Mouse (Mus musculus) heart, adult 11 months (tissue): ENCODE data around the gene Myo5a.

Experiments used
- DNase-seq: peaks from one replicate; pipeline ENCODE4 v3.0.0; 2022

Myo5a gene

DNA sequence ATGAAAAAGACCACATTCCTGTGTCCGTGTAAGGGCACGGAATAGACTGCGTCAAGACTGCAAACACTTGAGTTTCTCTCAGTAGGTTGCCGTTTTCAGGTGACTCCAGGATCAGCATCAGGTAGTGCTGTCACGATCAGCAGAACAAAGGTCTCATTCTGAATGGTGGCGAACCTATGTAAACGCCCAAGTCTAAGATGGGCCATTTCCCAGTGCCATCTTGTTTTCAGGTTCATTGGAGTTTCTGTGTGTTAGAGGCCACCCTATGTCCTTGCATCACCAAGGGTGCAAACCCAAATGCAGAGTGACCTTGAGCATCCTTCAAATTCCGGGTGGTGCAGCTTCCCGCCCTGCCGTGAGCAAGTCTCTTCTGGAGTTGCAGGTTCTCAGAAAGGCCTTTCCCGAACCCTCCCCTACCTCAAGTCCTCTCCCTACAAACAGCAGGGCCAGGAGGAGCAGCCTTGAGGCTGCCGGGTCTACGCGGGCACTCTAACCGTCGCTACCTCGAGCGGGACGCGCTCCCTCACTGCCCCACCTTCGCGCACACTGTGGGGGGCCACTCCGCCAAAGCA is at the start of gene Myo5a:
Myo5a (plus strand) TSS at position 559 of the 572 bp plus-strand sequence.
- DNase-seq: no peak

GRCm38 (mm10) chr9:75022546-75022945 is 48.3 kb upstream of the Myo5a start:
- DNase-seq: no peak

DNA sequence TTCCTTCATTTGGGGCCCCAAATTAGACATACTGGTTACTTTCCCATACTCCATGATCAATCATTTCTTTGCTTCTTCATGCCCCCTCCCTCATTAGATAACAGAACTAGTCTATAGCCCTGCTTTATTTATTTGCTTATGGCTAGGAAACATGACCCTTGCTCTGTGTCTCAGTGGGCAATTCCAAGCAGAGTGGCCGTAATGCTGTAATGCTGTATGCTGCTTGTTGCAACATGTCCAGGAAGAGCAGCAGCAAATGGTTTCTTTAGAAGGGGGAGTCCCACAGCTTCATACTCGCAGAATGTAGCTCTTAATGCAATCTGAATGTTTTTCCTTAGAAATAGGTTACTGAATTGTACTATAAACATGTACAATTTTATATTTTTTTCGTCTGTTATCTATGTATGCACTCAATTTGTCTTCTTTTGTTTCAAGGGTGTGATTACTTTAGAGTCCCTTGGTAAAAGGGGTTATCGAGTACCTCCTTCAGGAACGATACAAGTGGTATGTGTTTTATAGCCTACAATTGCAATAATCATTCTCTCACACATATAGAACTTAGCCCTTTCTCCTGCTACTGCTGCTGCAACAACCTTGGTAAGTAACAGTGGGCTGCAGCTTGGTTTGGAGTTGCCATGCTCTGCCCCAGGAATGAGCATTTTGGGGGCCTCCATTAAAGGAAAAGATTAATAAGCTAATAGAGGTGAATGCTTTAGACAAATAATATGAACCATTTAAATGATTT is 47.5 kb upstream of the Myo5a start:
- peak; percentile 46 for DNase-seq

DNA sequence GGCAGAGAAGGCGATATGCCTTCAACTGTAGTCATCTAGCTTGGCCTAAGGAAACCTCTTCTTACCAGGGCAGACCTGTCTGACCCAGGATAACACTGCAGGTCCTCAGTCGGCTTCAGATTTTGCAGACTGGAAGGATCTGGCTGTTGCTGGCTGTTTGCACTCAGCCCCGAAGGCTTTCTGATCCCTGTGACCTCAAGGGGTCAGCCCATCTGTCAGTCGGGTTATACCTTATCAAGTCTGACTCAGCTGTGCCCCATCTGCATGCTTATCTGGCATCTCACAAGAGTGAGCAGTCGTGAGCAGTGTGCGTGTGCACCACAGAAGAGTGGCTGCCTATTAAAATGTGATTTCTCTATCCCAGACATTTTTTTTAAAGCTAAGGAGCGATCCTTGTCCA is 46.7 kb upstream of the Myo5a start:
- DNase-seq: peak; percentile 87

GRCm38 (mm10) chr9:75025689-75026088 is 45.1 kb upstream of the Myo5a start:
- peak; percentile 44 for DNase-seq

DNA sequence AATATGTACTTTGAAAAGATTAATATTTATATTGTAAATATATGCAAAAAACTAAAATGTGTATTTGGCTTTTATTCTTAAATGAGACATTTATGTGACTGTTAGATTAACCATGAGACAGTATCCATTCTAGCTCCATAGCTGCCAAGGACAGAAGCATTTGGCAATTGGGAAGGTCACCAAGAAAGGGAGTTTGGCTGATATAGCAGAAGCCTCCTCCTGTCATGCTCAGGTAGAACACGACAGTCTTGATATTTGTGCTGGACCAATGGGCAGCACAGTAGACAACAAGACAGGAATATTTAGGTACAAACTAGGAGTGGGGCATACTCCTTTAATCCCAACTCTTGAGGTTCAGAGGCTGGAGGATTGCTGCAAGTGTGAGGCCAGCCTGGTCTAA is 38.4 kb upstream of the Myo5a start:
- peak; percentile 64 for DNase-seq

DNA sequence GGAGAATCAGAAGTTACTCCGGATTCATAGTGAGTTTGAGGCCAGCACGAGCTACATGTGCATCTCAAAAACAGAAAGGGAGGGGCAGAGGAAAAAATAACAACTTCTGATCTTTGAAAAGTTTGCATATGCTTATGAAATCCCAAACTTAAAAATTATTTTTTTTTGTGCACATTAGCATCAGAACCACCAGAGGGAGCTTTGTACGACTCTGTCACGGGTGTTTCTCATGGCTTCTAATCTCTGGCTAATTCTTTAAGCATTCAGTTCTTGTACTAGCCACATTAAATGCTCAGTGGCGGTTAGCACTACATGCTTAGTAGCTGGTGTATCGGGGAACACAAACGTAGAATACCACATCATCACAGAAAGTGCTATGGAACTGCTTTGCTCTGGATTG is 37.7 kb upstream of the Myo5a start:
- DNase-seq: no peak

GRCm38 (mm10) chr9:75034691-75035090 is 36.1 kb upstream of the Myo5a start:
- DNase-seq: peak; percentile 76

DNA sequence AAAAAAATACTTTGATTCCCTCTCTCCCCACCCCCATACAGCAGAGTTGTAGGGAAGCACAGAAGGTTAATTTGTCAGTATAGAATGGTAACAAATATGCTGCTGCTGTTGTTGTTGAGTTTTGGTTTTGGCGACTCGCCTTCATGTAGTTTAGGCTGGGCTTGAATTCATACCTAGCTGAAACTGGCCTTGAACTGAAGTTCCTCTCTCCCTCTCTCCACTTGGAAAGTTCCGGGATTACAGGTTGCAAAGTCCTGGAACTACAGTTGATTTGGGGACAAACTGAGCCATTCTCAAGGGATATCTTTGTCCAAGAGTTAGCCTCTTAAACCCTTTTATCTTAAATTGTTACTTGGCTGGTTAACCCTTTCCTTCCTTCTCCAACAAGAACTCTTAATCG is 34.9 kb upstream of the Myo5a start:
- peak; percentile 27 for DNase-seq

DNA sequence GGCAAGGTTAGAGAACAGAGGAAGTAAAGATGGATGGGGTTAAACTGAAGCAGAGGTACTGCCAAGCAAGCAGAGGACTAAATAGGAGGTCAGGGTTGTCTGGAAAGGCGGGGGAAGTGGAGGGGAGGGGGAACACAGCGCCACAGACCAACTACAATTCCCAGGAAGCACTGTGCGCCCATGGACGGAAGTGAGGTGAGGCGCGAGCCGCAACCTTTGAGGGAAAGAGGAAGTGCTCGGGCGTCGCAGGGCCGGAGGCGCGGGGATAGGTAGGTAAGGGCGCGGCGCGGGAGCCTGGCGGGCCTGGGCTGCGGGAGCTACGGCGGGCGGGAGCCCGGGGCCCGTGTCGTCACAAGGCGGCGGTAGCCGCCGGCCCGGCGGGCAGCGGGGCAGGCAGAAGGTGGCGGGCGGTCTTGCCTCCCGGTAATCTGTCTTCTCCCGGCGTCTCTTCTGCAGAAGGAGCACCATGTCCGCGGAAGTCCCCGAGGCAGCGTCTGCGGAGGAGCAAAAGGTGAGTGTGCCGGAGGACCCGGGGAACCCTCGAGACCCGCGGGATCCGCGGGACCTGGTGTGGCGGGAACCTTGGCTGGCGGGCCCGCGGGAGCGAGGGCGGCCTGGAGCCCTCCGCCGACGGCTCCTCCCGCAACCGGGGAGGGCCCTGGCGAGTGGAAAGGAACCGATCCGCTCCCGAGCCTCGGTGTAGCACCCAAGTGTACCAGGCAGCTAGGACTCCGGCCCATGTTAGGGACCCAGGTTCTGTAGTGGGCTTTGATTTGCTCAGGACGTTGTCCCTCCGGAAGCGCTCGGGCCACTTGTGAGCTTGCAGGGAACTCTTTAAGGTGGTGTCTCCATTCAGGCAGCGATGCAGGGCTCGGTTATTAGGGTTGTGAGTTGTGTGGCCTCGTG is 33.1 kb upstream of the Myo5a start, which contains the start of gene Arpp19:
Arpp19 (plus strand) TSS at position 164 of the 906 bp plus-strand sequence.
- DNase-seq: peak; percentile 99

DNA sequence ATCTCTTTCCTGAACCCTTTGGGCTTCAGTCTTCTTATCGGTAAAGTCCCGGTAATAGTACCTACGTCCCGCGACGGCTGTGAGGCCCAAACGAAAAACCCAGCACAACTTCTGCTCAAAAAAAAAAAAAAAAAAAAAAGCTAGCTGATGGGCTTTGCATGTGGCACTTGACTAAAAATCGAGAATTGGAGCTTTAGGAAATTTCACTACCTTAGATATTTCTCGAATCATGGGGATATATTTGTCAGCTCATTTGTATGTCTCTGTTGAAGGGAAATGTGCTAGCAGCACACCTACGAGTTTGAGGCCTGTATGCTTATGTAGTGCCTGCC is 32.5 kb upstream of the Myo5a start:
- DNase-seq: no peak

DNA sequence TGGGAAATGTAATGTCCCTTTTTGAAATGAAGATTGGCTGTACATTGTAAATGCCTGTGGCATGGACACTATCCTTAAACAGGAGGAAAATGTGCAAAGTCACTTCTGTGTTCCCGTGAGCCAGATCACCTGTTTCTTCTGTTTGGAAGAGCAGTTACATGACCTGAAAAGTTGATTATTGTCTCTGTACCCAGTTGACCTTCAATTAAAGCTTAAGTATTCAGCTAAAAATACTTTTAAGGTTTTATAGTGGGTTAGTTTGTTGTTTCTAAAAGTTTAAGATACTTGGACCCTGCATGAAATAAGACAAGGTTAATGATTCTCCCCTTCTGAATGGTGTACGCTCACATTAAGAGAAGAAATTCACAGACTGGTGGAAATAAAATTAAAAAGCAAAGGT is 30.2 kb upstream of the Myo5a start:
- peak; percentile 19 for DNase-seq

- DNase-seq: peak; percentile 70
Observed at GRCm38 (mm10) chr9:75041840-75042525, 28.8 kb upstream of the Myo5a start.

DNA sequence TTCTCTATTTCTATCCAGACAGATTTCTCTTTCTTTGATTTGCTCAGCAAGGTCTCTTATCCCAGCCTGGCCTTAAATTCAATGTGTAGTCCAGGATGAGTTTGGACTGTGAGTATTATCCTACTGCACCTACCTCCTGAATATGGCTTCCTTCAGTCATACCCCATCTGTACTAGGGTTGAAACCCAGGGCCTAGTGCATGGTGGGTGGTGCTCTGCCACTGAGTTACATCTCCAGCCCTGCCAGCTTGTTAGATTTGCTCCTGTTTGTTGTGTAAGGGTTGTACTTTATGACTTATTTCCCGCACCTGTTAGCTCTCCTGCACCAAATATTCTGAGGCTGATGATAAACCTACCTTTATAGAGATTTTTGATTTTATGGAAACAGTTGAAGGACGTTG is 27.6 kb upstream of the Myo5a start:
- DNase-seq: peak; percentile 66

DNA sequence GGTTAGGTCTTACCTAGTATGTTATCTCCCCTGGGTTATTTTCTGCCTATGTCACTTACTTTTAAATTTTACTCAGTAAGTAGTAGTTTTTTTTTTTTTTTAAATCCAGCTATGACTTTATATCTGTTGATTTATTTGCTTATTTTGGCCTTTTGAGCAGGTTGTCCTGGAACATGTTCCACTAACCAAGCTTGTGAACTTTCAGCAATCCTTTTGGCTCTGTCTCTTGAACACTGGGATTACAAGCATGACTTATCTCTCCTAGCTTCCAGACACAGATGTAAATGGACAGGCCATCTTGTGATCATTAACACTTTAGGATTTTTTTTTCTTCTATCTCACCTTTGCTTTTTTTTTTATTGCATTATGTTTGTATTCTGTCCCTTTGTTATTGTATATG is 23.7 kb upstream of the Myo5a start:
- no peak for DNase-seq

DNA sequence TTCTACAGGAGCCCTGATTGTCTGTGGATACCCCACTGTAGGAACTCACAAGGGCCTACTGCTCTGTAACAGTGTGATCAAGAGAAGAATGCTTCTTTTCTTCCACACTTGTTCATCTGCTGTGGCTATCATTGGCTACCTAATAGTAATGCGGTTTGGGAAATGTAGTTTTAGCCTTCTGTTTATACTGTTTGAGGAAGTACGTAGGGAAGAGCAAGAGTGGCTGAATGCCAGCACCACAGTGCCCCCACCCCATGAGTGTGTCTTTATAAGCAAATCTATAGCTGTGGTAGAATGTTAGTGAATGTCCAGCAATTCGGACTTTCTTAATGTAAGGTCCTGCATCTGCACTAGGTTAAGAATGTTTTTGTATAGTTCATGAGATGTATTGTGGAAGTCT is 21.7 kb upstream of the Myo5a start:
- DNase-seq: peak; percentile 89

DNA sequence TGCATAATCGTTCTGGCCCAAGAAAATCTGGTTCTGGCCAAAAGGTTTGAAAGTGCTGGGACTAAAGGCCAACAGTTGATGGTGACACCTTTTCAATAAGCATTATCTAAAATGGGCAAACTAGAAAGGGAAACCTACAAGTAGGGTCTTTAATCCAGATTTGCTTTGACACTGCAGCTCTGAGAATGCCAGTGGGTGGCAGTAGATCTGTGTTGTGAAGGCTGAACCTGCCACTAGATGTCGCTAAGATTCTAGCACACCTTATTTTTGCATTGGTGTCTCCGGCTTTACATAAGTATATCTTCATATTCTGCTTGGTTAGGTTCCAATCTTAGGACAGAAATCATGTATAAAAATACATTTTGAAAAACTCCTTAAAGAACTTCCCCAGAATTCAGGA is 20.8 kb upstream of the Myo5a start:
- peak; percentile 91 for DNase-seq

GRCm38 (mm10) chr9:75051841-75052240 is 19.0 kb upstream of the Myo5a start:
- DNase-seq: no peak

- DNase-seq: peak; percentile 8
Observed at GRCm38 (mm10) chr9:75055046-75055445, 15.8 kb upstream of the Myo5a start.

DNA sequence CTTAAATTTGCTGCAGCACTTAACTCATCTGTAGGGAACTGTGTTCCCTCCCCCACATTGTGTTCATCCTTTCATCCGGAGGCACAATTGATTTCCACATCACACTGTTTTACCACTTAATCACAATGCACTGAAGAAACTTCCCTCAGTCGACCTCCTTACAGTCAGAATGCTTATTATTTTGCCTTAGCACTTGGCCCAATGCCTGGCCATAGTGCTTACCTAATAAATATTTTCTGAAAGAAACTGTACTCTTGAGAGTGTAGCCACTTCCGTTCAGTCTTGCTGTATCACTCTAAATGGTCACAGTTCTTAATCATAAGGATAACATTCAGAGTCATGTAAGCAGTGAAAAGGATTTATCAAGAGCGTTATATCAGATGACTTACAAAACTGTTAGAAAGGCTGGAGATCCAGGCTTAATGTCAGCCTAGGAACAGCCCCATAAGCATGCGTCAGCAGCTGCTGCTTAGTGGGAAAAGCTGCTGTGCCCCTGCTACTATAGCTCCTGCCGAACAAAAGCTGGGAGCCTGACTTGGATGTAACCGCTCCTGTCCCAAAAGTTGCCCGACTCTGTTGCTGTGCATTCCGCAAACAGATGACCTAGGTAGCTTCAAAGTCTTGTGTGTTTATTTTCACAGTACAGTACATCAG is 6.0 kb upstream of the Myo5a start:
- peak; percentile 61 for DNase-seq

DNA sequence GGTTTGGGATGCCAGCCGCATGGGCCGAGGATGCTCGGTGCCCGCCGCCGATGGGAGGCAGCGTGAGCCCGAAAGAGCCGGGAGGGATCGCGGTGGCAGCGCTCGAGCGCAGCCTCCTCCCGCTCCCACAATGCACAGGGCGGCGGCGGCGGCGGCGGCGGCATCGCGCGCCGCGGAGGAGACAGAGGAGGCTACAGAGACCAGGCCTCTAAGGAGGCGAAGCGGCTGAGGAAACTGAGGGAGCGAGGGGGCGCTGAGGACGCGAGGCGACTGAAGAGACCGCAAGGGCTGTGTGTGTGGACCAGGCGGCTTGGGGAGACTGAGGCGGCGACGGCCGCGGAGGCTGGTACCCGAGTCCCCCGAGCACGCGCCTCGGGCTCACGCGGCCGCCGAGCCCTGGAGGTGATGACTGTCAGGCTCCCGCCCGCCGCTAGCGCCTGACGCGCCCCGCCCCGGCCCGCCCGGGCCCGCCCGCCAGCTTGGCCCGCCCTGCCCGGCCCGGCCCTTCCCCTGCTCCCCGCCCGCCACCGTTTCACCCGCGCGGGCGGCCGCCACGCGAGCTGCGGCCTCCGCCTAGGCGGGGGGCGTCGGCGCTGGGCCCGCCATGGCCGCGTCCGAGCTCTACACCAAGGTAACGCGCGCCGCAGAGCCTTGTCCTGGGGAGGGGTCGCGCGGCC is 352 bp downstream of the Myo5a start:
- peak; percentile 98 for DNase-seq

GRCm38 (mm10) chr9:75071706-75072192 is 934 bp downstream of the Myo5a start:
- peak; percentile 93 for DNase-seq
